Mouse (Mus musculus) liver, adult 2 months (tissue): Measurements from ENCODE around the gene Rprd1b.

Experiments
- CTCF ChIP-seq: fragments of 200-500 bp; IDR thresholded peaks from 2 replicates; pipeline ENCODE4 v1.5.1; 2011; ENCODE audit warnings: low read depth, low read length, control low read depth
- POLR2A ChIP-seq: fragments of 200-500 bp; IDR thresholded peaks from 2 replicates; pipeline ENCODE4 v1.6.1; 2011; ENCODE audit warnings: low read length, control low read depth; ENCODE audit not compliant: insufficient read depth; ENCODE audit errors: extremely low read depth

DNA sequence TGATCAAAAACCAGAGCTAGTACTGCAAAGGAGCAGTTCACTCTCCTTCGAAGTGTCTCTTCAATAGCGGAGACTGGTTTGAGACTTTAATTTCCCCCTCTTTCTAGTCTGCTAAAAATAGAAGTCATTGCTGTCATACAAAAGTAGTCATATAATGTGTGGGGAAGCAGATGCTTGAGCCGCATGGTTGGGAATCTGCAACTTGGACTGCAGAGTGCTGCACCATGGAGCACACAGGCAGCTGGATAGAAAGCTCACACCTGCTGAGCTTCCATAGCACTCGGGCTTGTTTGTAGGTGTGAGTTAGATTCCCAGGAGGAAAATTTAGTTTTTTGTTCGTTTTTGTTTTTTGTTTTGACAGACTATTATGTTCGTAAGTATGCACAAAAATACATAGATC lies 8.1 kb downstream of the Rprd1b start:
- TF ChIP-seq CTCF (no peak), POLR2A (no peak)
